Mouse (Mus musculus): Measurements from ENCODE around the gene Rab3c. TPM values are rescaled to one million over a fixed set of nuclear protein-coding genes. Genes with fewer than 3 reads are reported as not detected.

The Rab3c gene
- polyA plus RNA-seq, 1 experiment, result not detected

DNA sequence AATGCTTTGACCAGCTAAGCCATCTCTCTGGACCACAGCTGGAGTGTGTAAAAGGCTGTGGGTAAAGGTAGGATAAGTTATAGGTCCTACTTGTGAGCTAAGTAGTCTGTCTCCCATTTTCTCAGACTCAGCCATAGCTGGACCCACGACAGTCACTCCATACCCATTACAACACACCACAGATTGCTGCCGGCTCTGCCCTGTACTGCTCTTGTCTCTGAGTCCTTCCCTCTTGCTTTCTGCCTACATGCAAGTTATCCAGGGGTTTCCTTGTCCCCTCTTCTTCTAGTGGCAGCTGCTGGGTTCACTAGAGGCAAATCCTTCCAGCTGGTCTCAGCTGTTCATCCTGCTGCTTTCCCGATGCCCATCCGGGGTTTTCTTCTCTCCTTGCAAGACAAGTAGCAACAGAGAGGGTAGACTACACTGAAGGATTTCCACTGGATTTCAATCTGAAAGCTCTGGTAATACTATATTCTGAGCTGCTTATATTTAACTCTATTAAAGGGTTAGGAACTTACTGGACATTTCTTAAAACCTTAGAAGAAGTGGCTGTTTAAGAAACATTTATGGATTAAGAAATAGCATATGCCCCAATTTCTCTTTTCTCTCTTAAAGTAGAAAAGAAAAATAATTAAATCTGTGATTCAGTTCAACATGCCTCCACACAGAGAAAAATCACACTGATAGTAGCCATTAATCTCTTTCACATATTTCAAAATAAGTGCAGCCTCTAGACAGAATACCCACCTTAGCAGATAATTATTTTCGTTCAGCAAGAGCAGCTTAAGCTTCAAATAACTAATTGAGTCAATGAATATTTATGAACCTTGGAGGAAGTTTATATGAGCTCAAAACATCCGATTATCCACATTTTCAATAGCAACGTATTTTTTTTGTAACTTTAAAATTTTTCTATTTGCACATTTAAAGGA lies 121.9 kb downstream of the Rab3c start:
- TF ChIP-seq CTCF (IDR thresholded peaks at IDR 0.05; ENCODE audit: low read depth, low read length) (no peak), POLR2A (IDR thresholded peaks at IDR 0.05; ENCODE audit: insufficient read depth, low read length) (no peak)
- Histone ChIP-seq H3K27ac (ENCODE audit: insufficient read depth, low read length) (no peak overlapping the region), H3K9me3 (replicated peaks; ENCODE audit: control insufficient read depth, insufficient read depth, low read length, poor library complexity, severe bottlenecking) (no peaks in the 10 kb centered on the region), H3K27me3 (ENCODE audit: control insufficient read depth, insufficient read depth, low read length, poor library complexity, severe bottlenecking) (no peaks in the 10 kb centered on the region), H3K4me3 (ENCODE audit: low read depth, low read length) (no peak overlapping the region), H3K9ac (ENCODE audit: low read depth, poor library complexity, severe bottlenecking) (no peak overlapping the region), H3K4me1 (ENCODE audit: control insufficient read depth, insufficient read depth, low read length) (no peaks in the 10 kb centered on the region), H3K36me3 (ENCODE audit: control insufficient read depth, insufficient read depth, low read length, poor library complexity, severe bottlenecking) (no peaks in the 10 kb centered on the region)

DNA sequence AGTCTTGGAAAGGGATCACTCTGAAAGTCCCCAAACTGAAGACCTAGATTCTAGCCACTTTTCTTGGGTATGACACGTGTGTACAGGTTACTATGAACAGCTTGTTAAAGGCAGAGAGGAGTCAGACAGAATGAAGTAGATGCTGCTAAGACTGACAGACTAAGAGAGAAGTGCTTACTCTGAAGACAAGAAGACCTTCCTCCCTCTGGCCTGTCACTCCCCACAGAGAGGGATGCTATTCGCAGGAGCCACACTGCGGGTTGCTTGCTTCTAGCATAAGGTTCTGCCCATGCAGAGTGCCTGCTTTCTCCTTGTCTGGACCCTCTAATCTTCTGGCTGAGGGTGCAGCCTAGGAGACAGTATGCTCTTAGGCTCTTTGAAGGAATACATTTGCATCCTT lies 135.3 kb downstream of the Rab3c start:
- Histone ChIP-seq H3K27me3 (ENCODE audit: control insufficient read depth, insufficient read depth, low read length, poor library complexity, severe bottlenecking) (no peaks in the 10 kb centered on the region), H3K27ac (ENCODE audit: insufficient read depth, low read length) (no peak overlapping the region), H3K9me3 (replicated peaks; ENCODE audit: control insufficient read depth, insufficient read depth, low read length, poor library complexity, severe bottlenecking) (no peaks in the 10 kb centered on the region), H3K4me3 (ENCODE audit: low read depth, low read length) (no peak overlapping the region), H3K36me3 (ENCODE audit: control insufficient read depth, insufficient read depth, low read length, poor library complexity, severe bottlenecking) (no peaks in the 10 kb centered on the region), H3K4me1 (ENCODE audit: control insufficient read depth, insufficient read depth, low read length) (no peaks in the 10 kb centered on the region), H3K9ac (ENCODE audit: low read depth, poor library complexity, severe bottlenecking) (no peak overlapping the region)
- TF ChIP-seq CTCF (IDR thresholded peaks at IDR 0.05; ENCODE audit: low read depth, low read length) (no peak), EP300 (IDR thresholded peaks at IDR 0.05; ENCODE audit: insufficient read depth, low read depth, low read length) (no peak), POLR2A (IDR thresholded peaks at IDR 0.05; ENCODE audit: insufficient read depth, low read length) (no peak)

GRCm38 (mm10) chr13:110145019-110145418 lies 135.8 kb downstream of the Rab3c start:
- TF ChIP-seq POLR2A (IDR thresholded peaks at IDR 0.05; ENCODE audit: insufficient read depth, low read length) (no peak), CTCF (IDR thresholded peaks at IDR 0.05; ENCODE audit: low read depth, low read length) (no peak)
- no peaks in the 10 kb centered on the region for H3K36me3 ChIP-seq (ENCODE audit: control insufficient read depth, insufficient read depth, low read length, poor library complexity, severe bottlenecking)
- no peak overlapping the region for H3K9ac ChIP-seq (ENCODE audit: low read depth, poor library complexity, severe bottlenecking)
- H3K9me3 ChIP-seq (replicated peaks; ENCODE audit: control insufficient read depth, insufficient read depth, low read length, poor library complexity, severe bottlenecking), result no peaks in the 10 kb centered on the region
- H3K4me1 ChIP-seq (ENCODE audit: control insufficient read depth, insufficient read depth, low read length), result no peaks in the 10 kb centered on the region
- no peak overlapping the region for H3K27ac ChIP-seq (ENCODE audit: insufficient read depth, low read length)
- H3K4me3 ChIP-seq (ENCODE audit: low read depth, low read length), result no peak overlapping the region
- no peaks in the 10 kb centered on the region for H3K27me3 ChIP-seq (ENCODE audit: control insufficient read depth, insufficient read depth, low read length, poor library complexity, severe bottlenecking)

GRCm38 (mm10) chr13:110139339-110139738 lies 141.5 kb downstream of the Rab3c start:
- Histone ChIP-seq H3K9me3 (replicated peaks; ENCODE audit: control insufficient read depth, insufficient read depth, low read length, poor library complexity, severe bottlenecking) (no peaks in the 10 kb centered on the region), H3K9ac (ENCODE audit: low read depth, poor library complexity, severe bottlenecking) (no peak overlapping the region), H3K27me3 (ENCODE audit: control insufficient read depth, insufficient read depth, low read length, poor library complexity, severe bottlenecking) (no peaks in the 10 kb centered on the region), H3K4me1 (ENCODE audit: control insufficient read depth, insufficient read depth, low read length) (no peaks in the 10 kb centered on the region), H3K27ac (ENCODE audit: insufficient read depth, low read length) (no peak overlapping the region), H3K4me3 (ENCODE audit: low read depth, low read length) (no peak overlapping the region), H3K36me3 (ENCODE audit: control insufficient read depth, insufficient read depth, low read length, poor library complexity, severe bottlenecking) (no peaks in the 10 kb centered on the region)
- no peak for TF ChIP-seq POLR2A (IDR thresholded peaks at IDR 0.05; ENCODE audit: insufficient read depth, low read length)
- no peak for TF ChIP-seq CTCF (IDR thresholded peaks at IDR 0.05; ENCODE audit: low read depth, low read length)
- no peak for TF ChIP-seq EP300 (IDR thresholded peaks at IDR 0.05; ENCODE audit: insufficient read depth, low read depth, low read length)

DNA sequence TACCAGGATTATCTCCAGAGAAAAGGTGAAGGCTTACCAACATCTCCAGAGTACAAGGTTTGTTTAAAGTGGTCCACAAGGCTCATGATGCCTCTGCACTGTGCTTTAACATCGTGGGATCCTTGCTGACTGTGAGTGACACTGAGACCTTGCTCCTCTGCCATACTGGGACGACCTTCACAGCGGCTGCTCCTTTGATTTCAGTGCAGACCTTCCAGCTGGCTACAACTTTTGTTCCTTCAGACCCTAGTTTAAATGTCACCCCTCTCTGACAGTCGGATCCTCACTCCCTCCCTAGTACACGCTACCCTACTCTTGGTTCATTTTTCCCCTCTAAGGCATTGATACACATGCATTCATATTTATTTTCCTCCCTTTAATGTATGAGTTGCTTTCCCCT lies 142.2 kb downstream of the Rab3c start:
- no peak for TF ChIP-seq POLR2A (IDR thresholded peaks at IDR 0.05; ENCODE audit: insufficient read depth, low read length)
- no peak for TF ChIP-seq CTCF (IDR thresholded peaks at IDR 0.05; ENCODE audit: low read depth, low read length)
- no peak for TF ChIP-seq EP300 (IDR thresholded peaks at IDR 0.05; ENCODE audit: insufficient read depth, low read depth, low read length)
- no peak overlapping the region for H3K9ac ChIP-seq (ENCODE audit: low read depth, poor library complexity, severe bottlenecking)
- H3K27ac ChIP-seq (ENCODE audit: insufficient read depth, low read length), result no peak overlapping the region
- no peak overlapping the region for H3K4me3 ChIP-seq (ENCODE audit: low read depth, low read length)
- no peaks in the 10 kb centered on the region for H3K36me3 ChIP-seq (ENCODE audit: control insufficient read depth, insufficient read depth, low read length, poor library complexity, severe bottlenecking)
- H3K4me1 ChIP-seq (ENCODE audit: control insufficient read depth, insufficient read depth, low read length), result no peaks in the 10 kb centered on the region
- no peaks in the 10 kb centered on the region for H3K27me3 ChIP-seq (ENCODE audit: control insufficient read depth, insufficient read depth, low read length, poor library complexity, severe bottlenecking)
- H3K9me3 ChIP-seq (replicated peaks; ENCODE audit: control insufficient read depth, insufficient read depth, low read length, poor library complexity, severe bottlenecking), result no peaks in the 10 kb centered on the region

DNA sequence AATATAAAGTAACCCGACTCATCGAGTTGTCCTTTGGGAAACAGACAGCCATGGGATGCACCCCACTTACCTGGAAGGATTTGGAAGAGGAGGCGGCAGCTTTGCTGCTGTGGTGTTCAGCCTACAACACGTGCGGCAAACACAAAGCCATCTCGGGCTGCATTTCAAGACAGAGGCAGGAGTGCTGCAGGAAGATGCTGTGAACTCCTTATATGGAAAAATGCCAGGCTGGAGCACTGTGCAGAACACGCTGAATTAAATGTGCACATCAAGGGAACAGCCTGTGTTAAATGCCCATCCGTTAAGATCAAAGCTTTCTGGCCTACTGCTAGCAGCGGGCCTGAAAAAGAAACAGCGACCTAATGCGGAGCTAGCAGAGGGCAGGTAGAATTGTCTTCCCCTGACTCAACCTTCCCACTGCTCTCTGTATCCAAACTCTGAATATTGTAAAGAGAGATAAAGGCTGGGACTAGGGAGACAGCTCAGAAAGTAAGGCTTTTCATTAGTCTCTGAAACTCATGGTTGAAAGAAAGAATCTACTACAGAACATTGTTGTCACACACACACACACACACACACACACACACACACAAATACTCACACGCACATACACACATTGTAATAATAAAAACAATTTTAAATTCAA lies 153.1 kb downstream of the Rab3c start:
- H3K36me3 ChIP-seq (ENCODE audit: control insufficient read depth, insufficient read depth, low read length, poor library complexity, severe bottlenecking), result no peaks in the 10 kb centered on the region
- H3K4me3 ChIP-seq (ENCODE audit: low read depth, low read length), result no peak overlapping the region
- TF ChIP-seq POLR2A (IDR thresholded peaks at IDR 0.05; ENCODE audit: insufficient read depth, low read length), result no peak
- TF ChIP-seq CTCF (IDR thresholded peaks at IDR 0.05; ENCODE audit: low read depth, low read length), result no peak
- TF ChIP-seq EP300 (IDR thresholded peaks at IDR 0.05; ENCODE audit: insufficient read depth, low read depth, low read length), result no peak
- no peaks in the 10 kb centered on the region for H3K9me3 ChIP-seq (replicated peaks; ENCODE audit: control insufficient read depth, insufficient read depth, low read length, poor library complexity, severe bottlenecking)
- no peak overlapping the region for H3K27ac ChIP-seq (ENCODE audit: insufficient read depth, low read length)
- no peaks in the 10 kb centered on the region for H3K27me3 ChIP-seq (ENCODE audit: control insufficient read depth, insufficient read depth, low read length, poor library complexity, severe bottlenecking)
- H3K4me1 ChIP-seq (ENCODE audit: control insufficient read depth, insufficient read depth, low read length), result no peaks in the 10 kb centered on the region
- no peak overlapping the region for H3K9ac ChIP-seq (ENCODE audit: low read depth, poor library complexity, severe bottlenecking)

Data from ES-Bruce4 (cell line).